Mouse (Mus musculus) activated CD4-positive, CD25-positive, alpha-beta regulatory T cell, adult 4 months (primary cell): ENCODE results near the gene 1700020L24Rik. TPM values are rescaled to one million over a fixed set of nuclear protein-coding genes. Genes with fewer than 3 reads are reported as not detected.

ENCODE experiments used
- ATAC-seq: one replicate; pipeline ENCODE4 v1.8.0; 2017
- polyA plus RNA-seq, 2 experiments: library from polyadenylated mRNA; unstranded; fragments of 100-300 nt; shearing (Covaris generic); gene quantifications; one replicate each; pipeline ENCODE4 v1.2.1; 2017

The 1700020L24Rik gene
- under 1 TPM; 0.71 to 0.92 TPM for polyA plus RNA-seq

DNA sequence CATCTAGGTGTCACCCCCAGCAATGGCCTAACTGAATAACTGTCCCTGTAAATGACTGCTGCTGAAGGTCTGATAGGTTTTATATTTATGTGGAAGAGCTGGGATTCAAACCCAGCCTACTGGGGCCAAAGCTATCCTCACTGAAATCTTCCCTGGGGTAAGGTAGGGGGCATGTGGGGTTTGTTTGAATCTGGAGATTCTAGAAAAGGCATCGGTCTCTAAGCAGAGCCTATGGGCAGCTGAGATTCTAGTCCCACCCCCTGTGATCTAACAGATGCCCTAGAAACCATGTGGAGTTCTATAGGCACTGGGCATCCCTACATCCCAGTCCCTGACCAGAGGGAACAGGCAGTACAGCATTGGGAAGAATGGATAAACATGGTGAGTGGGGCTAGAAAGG is at the start of gene 1700020L24Rik:
1700020L24Rik (plus strand) TSS at position 301 of the 400 bp plus-strand sequence.
- no peak for ATAC-seq

DNA sequence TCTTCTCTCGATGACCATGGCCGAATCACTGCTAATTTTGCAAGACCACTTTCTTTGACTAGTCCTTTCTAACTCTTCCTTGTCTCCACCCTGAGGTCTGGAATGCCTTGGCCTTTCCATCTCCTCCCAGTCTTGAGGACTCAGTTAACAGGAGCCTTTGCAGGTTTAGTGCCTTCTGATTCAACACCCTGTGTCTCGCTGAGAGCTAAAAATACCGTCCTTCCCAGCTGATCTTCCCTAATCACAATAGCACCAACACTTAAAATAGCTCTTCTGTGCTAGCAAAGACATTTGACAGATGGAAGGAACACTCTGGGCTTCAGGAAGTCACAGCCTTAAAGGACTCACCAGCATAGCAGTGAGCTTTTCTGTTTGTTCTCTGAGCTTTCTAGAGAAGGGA is 44.4 kb upstream of the 1700020L24Rik start:
- ATAC-seq = no peak

DNA sequence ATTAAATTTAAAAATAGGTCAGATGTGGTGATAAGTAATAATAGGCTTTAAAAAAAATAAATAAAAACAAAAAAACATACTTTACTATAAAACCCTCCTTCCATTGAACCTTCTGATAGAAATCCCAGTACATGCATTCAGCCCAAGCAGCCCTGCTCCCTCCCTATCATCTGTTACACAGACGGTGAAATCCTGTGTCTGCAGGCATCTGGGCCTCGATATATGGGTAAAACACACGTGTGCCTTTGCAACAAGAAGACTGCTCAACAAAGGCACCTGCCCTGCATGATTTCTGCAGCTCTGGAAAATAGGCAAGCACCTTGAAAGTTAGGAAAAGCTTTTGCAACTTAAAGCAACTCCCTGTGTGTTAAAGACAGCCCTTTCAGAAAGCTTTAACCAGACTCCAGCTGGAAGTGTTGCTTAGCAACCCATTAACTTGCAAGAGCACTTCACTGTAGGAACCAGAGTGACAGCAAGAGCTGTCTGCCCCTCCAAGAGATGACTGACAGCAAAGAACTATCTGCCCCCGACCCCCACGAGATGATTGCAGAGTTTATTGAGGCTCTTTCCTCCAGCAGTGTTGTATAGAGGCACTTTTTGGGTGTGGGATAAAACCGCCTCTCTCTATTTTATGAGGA is 42.6 kb upstream of the 1700020L24Rik start:
- no peak for ATAC-seq

DNA sequence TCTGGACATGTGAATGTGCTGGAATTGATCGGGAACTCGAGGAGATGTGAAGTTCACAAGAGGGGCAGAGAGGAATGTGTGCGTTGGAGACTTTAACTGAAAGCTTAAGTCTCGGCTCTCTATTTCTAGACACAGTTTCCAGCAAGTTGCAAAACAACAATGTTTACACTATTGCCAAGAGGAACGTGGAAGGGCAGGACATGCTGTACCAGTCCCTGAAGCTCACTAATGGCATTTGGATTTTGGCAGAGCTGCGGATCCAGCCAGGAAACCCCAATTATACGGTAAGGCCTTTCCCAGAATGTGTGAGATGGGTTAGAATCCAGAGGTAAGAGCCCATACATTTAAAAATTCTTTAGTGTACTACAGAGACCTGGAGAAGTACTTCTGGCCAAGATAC is 39.9 kb upstream of the 1700020L24Rik start:
- no peak for ATAC-seq

DNA sequence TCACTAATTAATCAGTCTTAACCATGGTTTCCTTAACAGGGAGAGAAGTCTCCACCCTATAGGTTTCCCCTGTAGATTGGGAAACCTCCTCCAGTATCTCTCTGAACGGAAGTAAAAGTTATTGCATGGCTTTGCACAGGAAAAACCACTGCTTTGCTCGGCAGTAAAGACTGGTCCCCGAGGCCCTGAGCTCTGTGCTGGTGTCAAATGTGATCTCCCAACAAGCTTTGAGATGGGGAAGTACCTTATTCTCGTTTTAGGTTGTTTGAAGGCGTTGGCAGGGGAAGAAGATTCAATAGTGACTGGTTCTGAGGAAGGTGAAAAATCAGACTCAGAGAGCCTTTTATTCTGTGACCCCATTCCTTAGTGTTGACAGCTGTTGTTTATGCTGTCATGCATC is 38.8 kb upstream of the 1700020L24Rik start:
- no peak for ATAC-seq

DNA sequence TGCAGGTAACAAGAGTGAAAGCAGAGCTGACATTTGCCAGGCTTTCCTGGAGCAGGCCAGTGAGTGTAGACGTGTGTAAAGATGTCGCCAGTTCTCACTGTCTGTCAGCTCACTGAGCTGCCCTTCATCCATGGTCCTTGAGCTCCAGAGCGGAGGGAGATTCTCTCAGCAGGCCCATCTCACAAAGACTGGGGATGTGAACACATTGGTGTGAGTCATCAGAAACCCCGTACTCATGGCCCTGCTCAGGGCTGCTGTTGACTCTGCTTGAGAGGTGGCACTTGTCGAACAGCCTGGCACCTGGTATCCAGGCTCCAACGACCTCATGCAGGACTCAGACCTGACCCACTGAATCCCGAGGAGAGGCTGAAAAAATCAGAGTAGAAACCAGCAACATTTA is 33.7 kb upstream of the 1700020L24Rik start:
- no peak for ATAC-seq

DNA sequence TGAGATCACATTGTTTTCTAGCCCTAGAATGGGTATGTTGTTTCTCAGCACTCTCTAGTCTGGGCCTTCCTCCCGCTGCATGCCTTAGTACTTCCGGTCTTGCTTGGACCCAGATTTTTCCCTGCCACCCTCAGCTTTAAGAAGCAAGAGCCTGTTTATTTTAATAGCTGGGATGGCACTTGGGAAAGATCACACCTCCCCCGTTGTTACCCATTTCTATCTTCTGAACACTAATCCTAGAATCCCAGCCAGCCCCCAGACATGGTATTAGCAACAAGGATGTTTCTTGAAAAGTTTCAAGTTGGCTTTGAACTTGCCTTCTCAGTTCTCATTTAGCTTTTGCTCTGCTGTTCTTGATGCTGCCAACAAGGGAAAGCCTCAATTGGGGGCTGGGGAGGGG is 31.1 kb upstream of the 1700020L24Rik start:
- no peak for ATAC-seq

DNA sequence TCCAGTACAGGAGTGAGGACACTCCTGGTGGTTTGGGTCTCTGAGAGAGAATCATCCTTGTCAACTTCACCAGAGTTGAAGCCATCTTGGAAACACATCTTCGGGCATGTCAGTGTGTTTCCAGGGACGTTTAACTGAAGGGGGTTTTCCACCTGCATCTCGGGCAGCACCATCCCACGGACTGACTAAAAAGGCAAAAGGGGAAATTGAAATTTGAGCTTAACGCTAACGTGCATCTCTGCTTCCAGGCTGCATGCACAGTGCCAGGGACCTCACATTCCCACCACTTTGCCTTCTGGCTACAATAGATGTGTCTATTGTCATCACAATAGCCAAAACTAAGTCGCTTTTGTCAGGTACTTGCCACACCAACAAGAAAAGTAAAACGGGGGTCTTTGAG is 29.2 kb upstream of the 1700020L24Rik start:
- no peak for ATAC-seq

DNA sequence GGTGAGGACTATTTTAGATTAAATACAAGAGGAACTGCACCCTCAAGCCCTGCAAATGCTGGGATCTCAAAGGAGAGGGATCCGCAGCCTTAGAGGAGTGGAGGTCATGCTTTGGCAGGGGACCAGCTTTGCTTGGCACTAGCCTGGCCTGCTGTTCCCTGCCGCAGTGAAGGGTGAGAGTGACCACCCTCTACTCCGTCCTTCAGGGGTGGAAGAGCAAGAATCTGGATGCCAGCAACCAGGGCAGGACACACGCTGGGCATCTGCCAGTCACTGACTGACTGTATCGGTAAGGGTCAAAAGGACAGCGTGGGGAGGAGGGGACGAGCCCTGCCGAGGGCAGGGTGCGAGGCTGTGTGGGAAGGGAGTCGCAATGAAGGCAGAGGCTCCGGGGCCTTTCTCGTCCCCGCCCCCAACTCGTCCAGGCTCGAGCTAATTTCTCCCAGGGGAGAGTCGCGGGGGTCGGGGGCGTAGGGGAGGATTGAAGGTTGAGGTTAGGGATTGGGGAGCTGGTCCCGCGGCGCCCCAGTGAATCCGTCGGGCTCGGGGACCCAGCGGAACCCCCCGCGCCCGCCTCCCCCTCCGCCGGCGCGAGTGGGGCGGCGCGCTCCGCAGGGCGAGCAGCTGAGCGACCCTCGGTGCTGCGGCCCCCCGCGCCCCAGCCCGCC is 28.3 kb upstream of the 1700020L24Rik start, which contains the start of gene Rasl10b:
Rasl10b (plus strand) TSS at position 51 of the 668 bp plus-strand sequence.
- no peak for ATAC-seq

DNA sequence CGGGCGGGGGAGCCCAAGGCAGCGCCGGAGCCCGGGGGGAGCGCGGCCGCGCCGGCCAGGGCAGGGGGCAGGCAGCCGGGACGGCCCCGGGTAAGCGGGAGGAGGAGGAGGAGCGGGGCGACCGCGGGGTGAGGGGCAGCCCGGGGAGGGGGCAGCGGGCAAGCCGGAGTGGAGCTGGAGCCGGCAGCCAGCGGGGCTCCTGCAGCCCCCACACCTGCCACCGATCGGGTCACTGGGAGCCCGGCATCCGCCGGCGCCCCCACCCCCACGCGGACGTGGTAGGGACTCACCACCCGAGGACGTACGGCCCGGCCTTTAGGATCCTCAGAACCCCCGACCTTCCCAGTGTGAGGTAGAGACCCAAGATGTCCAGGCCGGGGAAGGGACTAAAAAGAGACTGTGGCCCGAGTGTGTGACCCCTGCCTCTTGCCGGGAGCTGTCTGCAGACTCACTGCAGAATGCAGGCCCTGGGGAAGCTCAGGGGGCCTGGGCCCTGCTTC is 27.6 kb upstream of the 1700020L24Rik start:
- no peak for ATAC-seq

DNA sequence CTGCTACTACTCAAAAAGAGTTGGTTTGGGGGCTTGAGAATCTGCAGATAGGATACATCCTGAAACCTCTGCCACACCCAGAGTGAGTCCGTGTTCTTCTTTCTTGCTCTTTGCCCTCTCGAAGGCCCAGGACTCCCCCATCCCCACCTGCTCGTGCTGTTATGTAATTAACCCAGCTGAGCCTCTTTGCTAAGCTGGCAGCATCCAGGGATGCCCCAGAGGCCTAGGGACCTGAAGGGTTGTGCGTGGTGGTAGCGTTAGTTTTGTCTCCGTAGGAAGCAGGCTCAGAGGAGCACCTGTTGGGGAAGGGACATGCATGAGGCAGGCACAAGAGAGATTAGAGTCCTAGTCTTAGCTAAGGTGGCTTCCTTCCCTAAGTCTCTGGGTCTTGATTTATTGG is 27.0 kb upstream of the 1700020L24Rik start:
- no peak for ATAC-seq

DNA sequence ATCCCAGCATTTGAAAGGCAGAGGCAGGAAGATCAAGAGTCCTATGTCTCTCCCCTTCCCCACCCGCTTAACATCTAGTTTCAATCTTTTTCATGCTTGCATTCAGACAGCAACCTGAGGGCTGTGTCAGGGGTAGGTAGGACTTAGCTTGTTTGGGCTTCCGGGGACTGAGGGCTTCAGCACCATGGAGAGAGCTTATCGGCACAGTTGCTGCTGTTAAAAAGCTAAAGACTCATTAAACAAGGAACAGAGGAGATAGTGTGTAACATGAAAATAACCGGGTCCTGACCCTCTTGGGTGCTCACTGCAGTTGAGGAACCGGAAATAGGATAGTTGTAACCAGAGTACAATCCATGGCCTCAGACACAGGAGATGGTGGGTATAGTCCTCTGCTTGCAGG is 20.4 kb upstream of the 1700020L24Rik start:
- ATAC-seq = no peak

DNA sequence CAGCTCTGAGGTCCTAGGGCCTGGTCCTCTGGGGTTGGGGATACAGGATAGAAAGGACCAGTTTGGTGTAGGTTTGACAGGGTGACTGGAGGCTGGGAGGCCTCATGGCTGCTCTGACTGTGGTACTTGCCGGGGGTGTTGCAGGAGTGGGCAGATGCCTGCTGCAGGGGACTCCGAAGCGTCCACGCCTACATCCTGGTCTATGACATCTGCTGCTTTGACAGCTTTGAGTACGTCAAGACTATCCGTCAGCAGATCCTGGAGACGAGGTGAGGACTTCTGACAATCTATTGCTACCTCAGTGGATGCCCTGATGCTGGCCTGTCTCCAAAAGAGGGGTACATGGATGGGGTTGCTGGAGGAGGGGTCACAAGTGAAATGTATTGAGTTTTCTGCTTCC is 19.8 kb upstream of the 1700020L24Rik start:
- no peak for ATAC-seq

- ATAC-seq = no peak
Observed at GRCm38 (mm10) chr11:83418566-83418965, 18.9 kb upstream of the 1700020L24Rik start.

DNA sequence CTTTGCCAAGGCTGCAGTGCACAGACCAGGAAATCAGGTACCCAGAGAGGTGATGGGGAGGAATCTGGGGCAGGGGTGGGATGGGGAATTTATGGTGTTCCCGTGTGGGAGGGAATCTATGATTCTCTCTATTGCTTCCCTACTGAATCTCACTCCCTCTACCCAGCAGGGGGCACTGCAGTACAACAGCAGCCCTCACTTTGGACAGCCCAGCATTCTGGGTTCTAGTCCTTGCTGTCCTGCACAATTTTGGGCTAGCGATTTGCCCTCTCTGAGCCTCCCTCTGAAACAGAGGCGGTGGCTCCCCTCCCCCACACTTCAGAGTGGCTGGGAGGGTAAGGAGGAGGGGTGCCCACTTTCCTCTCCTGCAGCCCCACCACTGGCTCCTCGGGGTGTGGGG is 17.1 kb upstream of the 1700020L24Rik start:
- ATAC-seq = no peak

GRCm38 (mm10) chr11:83421305-83421704 is 16.2 kb upstream of the 1700020L24Rik start:
- no peak for ATAC-seq

GRCm38 (mm10) chr11:83424681-83425080 is 12.8 kb upstream of the 1700020L24Rik start:
- ATAC-seq = no peak

DNA sequence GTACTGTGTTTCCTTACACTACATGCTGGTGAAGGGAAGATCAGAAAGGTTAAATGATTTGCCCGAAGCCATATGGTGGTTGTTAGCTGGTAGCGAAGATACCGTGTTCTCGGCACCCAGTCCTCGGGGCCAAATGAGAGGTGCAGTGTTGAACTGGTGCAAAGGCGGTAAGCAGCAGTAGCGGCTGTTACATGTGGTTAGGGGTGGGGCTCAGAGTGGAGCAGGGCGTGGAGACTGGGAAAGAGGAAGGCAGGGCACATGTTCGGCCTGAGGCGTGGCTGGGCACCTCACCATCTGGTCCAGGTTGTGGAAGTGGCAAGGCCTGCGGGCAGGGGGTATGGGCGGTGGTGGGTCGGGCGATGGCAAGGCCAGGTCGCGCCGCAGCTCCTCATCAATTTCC is 10.5 kb upstream of the 1700020L24Rik start:
- ATAC-seq = no peak

DNA sequence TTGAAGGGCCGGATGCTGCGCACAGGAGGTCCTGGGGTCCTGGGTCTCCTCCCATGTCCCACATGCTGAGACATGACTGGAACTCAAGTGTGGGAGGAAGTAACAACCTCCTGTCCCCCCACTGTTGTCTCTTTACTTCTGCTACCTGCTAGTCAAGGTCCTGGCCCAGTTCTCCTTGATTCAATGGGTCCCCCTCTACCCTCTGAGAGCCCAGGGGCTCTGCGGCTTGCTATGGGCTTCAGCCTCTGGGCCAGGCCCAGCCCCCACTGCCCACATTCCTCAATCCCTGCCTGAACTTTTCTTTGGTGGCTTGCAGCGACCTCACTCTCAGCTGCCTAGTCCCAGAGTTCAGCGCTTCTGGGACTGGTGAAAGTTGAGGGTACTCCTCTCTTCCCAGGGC is 8.1 kb upstream of the 1700020L24Rik start, which contains the start of gene Gas2l2:
Gas2l2 (minus strand) TSS at position 101 of the 400 bp plus-strand sequence.
- no peak for ATAC-seq

- ATAC-seq = no peak
Observed at GRCm38 (mm10) chr11:83432533-83432932, 4.9 kb upstream of the 1700020L24Rik start.

DNA sequence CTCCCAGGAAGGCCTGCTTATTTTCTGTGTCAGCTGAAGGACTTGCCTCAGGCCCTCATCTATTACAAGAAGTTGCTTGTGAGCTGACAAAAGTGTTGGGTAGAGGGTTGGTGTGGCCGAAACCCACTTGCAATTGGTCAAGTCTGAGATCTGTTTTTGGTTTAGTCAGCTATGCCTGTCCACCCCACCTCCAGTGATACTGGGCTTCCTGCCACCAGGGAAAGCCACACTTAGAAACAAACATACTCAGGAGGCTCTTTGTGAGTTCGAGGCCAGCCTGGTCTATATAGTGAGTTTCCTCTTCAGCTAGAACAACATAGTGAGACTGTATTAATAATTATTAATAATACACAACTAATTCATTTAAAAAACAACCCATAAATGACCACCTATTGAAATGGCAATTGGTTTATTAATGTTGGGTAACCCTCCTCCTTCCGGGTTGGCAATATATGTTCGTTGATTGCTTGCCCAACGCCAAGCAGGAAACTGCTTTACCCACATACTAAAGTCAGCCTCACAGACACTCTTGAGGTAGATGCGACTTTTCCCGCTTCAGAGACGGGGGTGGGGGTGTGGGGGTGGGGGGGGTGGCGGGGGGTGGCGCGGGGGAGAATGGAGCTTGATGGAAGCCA is 2.1 kb downstream of the 1700020L24Rik start:
- no peak for ATAC-seq

- peak; percentile 90 for ATAC-seq
Observed at GRCm38 (mm10) chr11:83440081-83441064, 2.9 kb downstream of the 1700020L24Rik start.
